Mouse (Mus musculus) heart, adult 2 months (tissue): Measurements from ENCODE around the gene Vmn1r21.

Experiments
- CTCF ChIP-seq: fragments of 200-600 bp; IDR thresholded peaks from 2 replicates; pipeline ENCODE4 v1.8.1; 2022; ENCODE audit warnings: antibody characterized with exemption, mild to moderate bottlenecking, moderate library complexity
- POLR2A ChIP-seq: fragments of 200-500 bp; IDR thresholded peaks from 2 replicates; pipeline ENCODE4 v1.6.1; 2011; ENCODE audit warnings: mild to moderate bottlenecking, low read depth, low read length, control low read depth; ENCODE audit not compliant: insufficient read depth

GRCm38 (mm10) chr6:57824422-57825258, 25.5 kb downstream of the Vmn1r21 start, which contains the start of gene Vopp1:
- peak; percentile 14; the same call in 1 of the 2 replicates for TF ChIP-seq CTCF
- TF ChIP-seq POLR2A = peak; percentile 50; the same call in 1 of the 2 replicates
